Mouse (Mus musculus) heart, postnatal 0 days (tissue): ENCODE results near the gene Zcchc4.

Experiments
- CTCF ChIP-seq: IDR thresholded peaks from 2 replicates; pipeline ENCODE4 v1.5.1; 2016; ENCODE audit warnings: antibody characterized with exemption, control low read depth, low read depth
- EP300 ChIP-seq: IDR thresholded peaks from 2 replicates; pipeline ENCODE4 v1.6.1; 2016; ENCODE audit warnings: antibody characterized with exemption, low read depth

- no peak for TF ChIP-seq EP300
- no peak for TF ChIP-seq CTCF
Observed at GRCm38 (mm10) chr5:52812456-52812855, 37.2 kb downstream of the Zcchc4 start.
